Mouse (Mus musculus) ES-E14 (cell line): ENCODE measurements around the gene Slc25a38. TPM values are rescaled to one million over a fixed set of nuclear protein-coding genes. Genes with fewer than 3 reads are reported as not detected.

ENCODE experiments used
- DNase-seq: peaks from one replicate; pipeline ENCODE4 v3.0.0-alpha.2; 2013; ENCODE audit warnings: low read depth, low spot score
- H3K27ac ChIP-seq: 2 replicates; pipeline ENCODE4 v1.5.1; 2012; ENCODE audit warnings: low read depth, mild to moderate bottlenecking, low read length, moderate library complexity, mixed read lengths; ENCODE audit not compliant: poor library complexity, insufficient read depth, severe bottlenecking
- H3K36me3 ChIP-seq: 2 replicates; pipeline ENCODE4 v1.6.1; 2012; ENCODE audit warnings: mild to moderate bottlenecking, low read length, moderate library complexity, mixed read lengths; ENCODE audit not compliant: control insufficient read depth, poor library complexity, insufficient read depth, severe bottlenecking
- H3K4me1 ChIP-seq, 2 experiments: fragments of 150-350 bp in 1 of 2; sonication (generic) in 1 of 2; 2 replicates each; pipeline ENCODE4 v1.6.1; 2012; ENCODE audit warnings: low read length in 2 of 2, mild to moderate bottlenecking in 1 of 2, mixed read lengths in 1 of 2; ENCODE audit not compliant: control insufficient read depth in 2 of 2, insufficient read depth in 2 of 2, poor library complexity in 1 of 2
- H3K4me3 ChIP-seq, 2 experiments: fragments of 150-350 bp in 1 of 2; sonication (generic) in 1 of 2; 2 replicates each; pipeline ENCODE4 v1.5.1; 2012; ENCODE audit warnings: low read length in 2 of 2, low read depth in 1 of 2, mild to moderate bottlenecking in 1 of 2, mixed read lengths in 1 of 2; ENCODE audit not compliant: insufficient read depth in 1 of 2, poor library complexity in 1 of 2, severe bottlenecking in 1 of 2
- H3K9ac ChIP-seq: 2 replicates; pipeline ENCODE4 v1.6.1; 2012; ENCODE audit warnings: low read depth, mild to moderate bottlenecking, low read length, mixed read lengths; ENCODE audit not compliant: poor library complexity, insufficient read depth, severe bottlenecking
- H3K9me3 ChIP-seq: fragments of 150-350 bp; sonication (generic); 2 replicates; pipeline ENCODE4 v1.6.1; 2012; ENCODE audit warnings: low read depth, mild to moderate bottlenecking, low read length; ENCODE audit not compliant: control insufficient read depth, insufficient read depth
- CHD2 ChIP-seq: IDR thresholded peaks from 2 replicates; pipeline ENCODE4 v1.6.1; 2014; ENCODE audit warnings: mild to moderate bottlenecking, low read depth, low read length, inconsistent platforms
- HCFC1 ChIP-seq: IDR thresholded peaks from 2 replicates; pipeline ENCODE4 v1.6.1; 2012; ENCODE audit warnings: low read length, inconsistent platforms, borderline replicate concordance; ENCODE audit not compliant: insufficient read depth
- MAFK ChIP-seq: IDR thresholded peaks from 2 replicates; pipeline ENCODE4 v1.6.1; 2014; ENCODE audit warnings: mild to moderate bottlenecking, low read depth, low read length, inconsistent platforms; ENCODE audit not compliant: insufficient read depth
- ZC3H11A ChIP-seq: IDR thresholded peaks from 2 replicates; pipeline ENCODE4 v1.6.1; 2012; ENCODE audit warnings: low read depth, mild to moderate bottlenecking, inconsistent platforms, low read length, borderline replicate concordance
- ZNF384 ChIP-seq: IDR thresholded peaks from 2 replicates; pipeline ENCODE4 v1.6.1; 2012; ENCODE audit warnings: low read depth, low read length, inconsistent platforms
- in situ Hi-C, 2 experiments: fragments of 600-800 bp; cut with MboI; formaldehyde crosslinking; loops; one replicate each; pipeline ENCODE4 v1.15.1; 2025; ENCODE audit warnings: low sequenced_read_pairs in 2 of 2, inconsistent platforms in 1 of 2; ENCODE audit not compliant: unreplicated experiment in 2 of 2
- total RNA-seq: library from RNA; depleted of rRNA; stranded (reverse); fragments of 300-350 nt; gene quantifications from 2 replicates; pipeline ENCODE4 v1.2.3, GENCODE M21; 2012

Gene Slc25a38
- total RNA-seq, 1 experiment, result 37.4 TPM

DNA sequence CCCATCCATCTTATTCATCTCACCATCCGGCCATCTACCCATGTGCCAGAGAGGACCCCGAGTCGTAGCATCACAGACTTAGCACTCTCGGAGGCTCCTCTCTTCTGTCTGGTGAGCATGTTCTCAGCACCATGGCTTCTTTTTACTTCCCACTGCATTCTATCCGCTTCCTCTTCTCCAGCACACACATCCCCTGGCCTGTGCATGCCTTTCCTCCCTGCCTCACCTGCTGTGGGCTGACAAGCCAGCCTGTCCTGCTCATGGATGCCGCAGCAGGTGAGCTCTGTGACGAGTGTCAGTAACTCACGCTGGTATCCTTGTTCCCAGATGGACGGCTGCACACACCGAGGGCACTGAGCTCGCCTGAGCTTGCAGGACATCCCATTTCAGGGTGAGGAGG lies 40.4 kb upstream of the Slc25a38 start, which contains the start of gene Cx3cr1:
Cx3cr1 (minus strand) TSS at position 101 of the 400 bp plus-strand sequence.
- in situ Hi-C loops, result no loop called here
- Histone ChIP-seq H3K9ac (no peak within 1 kb of the TSS), H3K36me3 (no peaks in the 10 kb centered on the region), H3K9me3 (no peaks in the 10 kb centered on the region), H3K4me1 (0 out of 4 replicates have a peak, but pooled peaks cover 0 to 3% of the 10 kb centered on the region in 2 experiments), H3K27ac (no peak within 1 kb of the TSS), H3K4me3 (no peak within 1 kb of the TSS)
- TF ChIP-seq HCFC1, result no peak
- no peak for TF ChIP-seq ZC3H11A
- TF ChIP-seq MAFK, result no peak
- no peak for TF ChIP-seq CHD2
- TF ChIP-seq ZNF384, result no peak
- no peak for DNase-seq

DNA sequence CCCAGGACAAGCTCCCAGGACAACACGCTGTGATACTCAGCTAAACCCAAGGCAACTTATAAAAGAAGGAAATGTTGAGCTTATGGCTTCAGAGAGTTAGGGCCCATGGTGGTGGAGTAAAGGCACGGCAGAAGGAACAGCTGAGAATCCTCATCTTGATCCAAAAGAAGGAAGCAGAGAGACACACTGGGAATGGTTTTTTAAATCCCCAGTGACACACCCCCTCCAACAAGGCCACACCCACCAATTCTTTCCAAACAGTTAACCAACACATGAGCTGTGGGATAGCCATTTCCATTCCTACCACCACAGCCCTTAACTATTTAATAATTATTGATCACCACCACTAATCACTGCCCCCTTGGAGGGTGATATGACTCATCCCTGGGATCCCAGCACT lies 38.9 kb upstream of the Slc25a38 start:
- in situ Hi-C loops, result no loop called here

DNA sequence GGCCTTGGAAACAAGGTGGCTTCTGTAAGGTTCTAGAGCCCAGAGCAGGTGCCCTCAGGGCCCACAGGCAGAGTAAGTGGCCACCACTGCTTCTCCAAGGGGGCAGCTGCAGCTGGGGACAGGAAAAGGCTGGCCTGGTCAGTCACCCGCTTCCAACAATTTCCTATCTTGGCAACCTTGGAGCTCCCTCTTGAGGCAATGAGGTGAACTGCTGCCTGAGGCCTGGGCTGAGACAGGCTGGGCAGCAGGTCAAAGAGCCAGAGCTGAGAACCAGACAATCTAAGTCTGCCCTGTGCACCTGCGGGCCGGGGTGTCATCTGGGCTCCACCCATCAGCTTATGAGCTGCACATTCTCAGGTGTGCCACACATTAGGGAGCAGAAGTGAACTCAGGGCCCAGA lies 37.0 kb upstream of the Slc25a38 start:
- H3K9ac ChIP-seq, result no peak overlapping the region
- DNase-seq, result peak; percentile 46
- no peak overlapping the region for H3K27ac ChIP-seq
- H3K9me3 ChIP-seq, result no peaks in the 10 kb centered on the region
- no peak overlapping the region for H3K4me3 ChIP-seq
- no peaks in the 10 kb centered on the region for H3K36me3 ChIP-seq
- in situ Hi-C loops, result no loop called here
- no peak for TF ChIP-seq HCFC1
- no peak for TF ChIP-seq ZNF384
- no peak for TF ChIP-seq MAFK
- TF ChIP-seq ZC3H11A, result no peak
- no peak for TF ChIP-seq CHD2
- 0 out of 4 replicates have a peak, but pooled peaks cover 0 to 2% of the 10 kb centered on the region in 2 experiments for H3K4me1 ChIP-seq

More for the DNA sequence above, 38.9 kb upstream of the Slc25a38 start:
- Histone ChIP-seq H3K9ac (no peak overlapping the region), H3K4me1 (0 out of 4 replicates have a peak, but pooled peaks cover 0 to 2% of the 10 kb centered on the region in 2 experiments), H3K4me3 (no peak overlapping the region), H3K36me3 (no peaks in the 10 kb centered on the region), H3K9me3 (no peaks in the 10 kb centered on the region), H3K27ac (no peak overlapping the region)
- DNase-seq, result no peak
- no peak for TF ChIP-seq ZNF384
- no peak for TF ChIP-seq MAFK
- no peak for TF ChIP-seq HCFC1
- TF ChIP-seq CHD2, result no peak
- no peak for TF ChIP-seq ZC3H11A

DNA sequence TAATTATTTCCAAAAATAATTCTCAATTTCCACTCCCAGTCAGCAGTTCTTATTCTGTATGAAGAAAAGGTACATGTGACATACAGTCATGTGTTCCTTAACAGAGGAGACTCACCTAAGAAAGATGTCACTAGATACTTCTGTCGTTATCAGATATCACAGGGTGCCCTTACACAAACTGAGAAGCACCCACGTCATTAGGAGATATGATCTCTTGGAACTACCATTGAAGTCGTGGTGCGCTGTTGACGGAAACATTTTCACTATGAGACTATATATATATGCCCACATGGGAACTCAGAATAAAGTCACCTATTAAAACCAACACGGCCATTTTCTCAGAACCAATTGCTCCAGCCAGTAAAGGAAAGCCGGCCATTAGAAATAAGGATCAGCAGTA lies 35.7 kb upstream of the Slc25a38 start:
- Histone ChIP-seq H3K4me1 (peaks cover 2% of the 10 kb centered on the region in 2 experiments; a peak in 1 of 4 replicates), H3K9me3 (no peaks in the 10 kb centered on the region), H3K4me3 (no peak overlapping the region), H3K9ac (no peak overlapping the region), H3K36me3 (no peaks in the 10 kb centered on the region), H3K27ac (no peak overlapping the region)
- in situ Hi-C loops, result no loop called here
- TF ChIP-seq ZNF384 (no peak), ZC3H11A (no peak), CHD2 (no peak), HCFC1 (no peak), MAFK (no peak)
- no peak for DNase-seq

DNA sequence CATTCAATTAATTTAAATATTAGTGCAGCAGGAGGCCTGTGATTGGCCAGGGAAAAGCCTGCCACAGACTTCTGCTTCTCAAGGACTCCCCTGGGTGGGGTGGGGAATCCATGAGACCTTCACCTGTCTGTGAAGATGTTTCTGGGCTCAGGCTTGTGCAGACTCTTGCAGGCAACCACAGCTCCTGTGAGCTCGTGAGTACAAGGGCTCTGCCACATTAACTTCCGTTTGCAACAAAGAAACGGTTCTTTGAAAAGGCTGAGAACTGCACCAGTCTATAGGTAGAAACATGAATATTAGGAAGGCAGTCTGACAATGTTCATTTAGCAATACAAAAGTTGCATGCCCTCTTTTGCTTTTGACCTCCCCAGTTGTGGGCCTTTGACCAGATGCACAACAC lies 31.9 kb upstream of the Slc25a38 start:
- TF ChIP-seq MAFK (no peak), HCFC1 (no peak), ZNF384 (no peak), ZC3H11A (no peak), CHD2 (no peak)
- DNase-seq, result no peak
- in situ Hi-C loops, result no loop called here
- H3K27ac ChIP-seq, result no peak overlapping the region
- no peak overlapping the region for H3K4me3 ChIP-seq
- peaks cover 2 to 4% of the 10 kb centered on the region in 2 experiments; a peak in 1 of 4 replicates for H3K4me1 ChIP-seq
- H3K9me3 ChIP-seq, result no peaks in the 10 kb centered on the region
- H3K36me3 ChIP-seq, result no peaks in the 10 kb centered on the region
- no peak overlapping the region for H3K9ac ChIP-seq
